Mouse (Mus musculus): Measurements from ENCODE around the gene Slc12a1. TPM values are rescaled to one million over a fixed set of nuclear protein-coding genes. Genes with fewer than 3 reads are reported as not detected.
"Not testable (repeated sequence)": the region's sequence is repeated elsewhere in the genome, so short reads cannot be mapped to it uniquely, and the experiment has no call there.

Slc12a1 gene
- total RNA-seq (2014; fragmentation: Nextera tagmentation) (not detected in 2 replicates), total RNA-seq (2017) (not detected in 2 replicates)

DNA sequence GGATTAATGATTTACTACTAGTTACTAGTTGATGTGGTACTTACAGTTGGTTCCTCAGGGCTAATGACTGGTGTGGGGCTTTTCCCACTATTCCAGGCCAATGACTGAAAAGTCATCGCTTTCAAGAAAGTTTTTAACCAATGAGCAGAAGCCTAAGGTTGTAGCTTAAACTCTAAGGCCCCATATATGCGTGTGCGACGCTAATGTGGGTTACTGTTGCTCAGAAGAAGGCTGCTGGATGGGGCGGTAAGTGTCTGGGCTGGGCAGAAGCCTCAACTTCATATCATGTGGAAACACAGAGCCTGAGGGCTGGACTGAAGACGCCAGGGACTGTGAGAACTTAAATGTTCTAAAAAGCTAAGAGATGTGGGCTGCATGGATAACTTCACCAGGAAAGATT is at the start of gene Slc12a1:
Gene Slc12a1, plus strand, starts transcription at position 118 of the 400 bp plus-strand sequence.
- no peak for ATAC-seq (replicated peaks; ENCODE audit: poor library complexity, severe bottlenecking)

DNA sequence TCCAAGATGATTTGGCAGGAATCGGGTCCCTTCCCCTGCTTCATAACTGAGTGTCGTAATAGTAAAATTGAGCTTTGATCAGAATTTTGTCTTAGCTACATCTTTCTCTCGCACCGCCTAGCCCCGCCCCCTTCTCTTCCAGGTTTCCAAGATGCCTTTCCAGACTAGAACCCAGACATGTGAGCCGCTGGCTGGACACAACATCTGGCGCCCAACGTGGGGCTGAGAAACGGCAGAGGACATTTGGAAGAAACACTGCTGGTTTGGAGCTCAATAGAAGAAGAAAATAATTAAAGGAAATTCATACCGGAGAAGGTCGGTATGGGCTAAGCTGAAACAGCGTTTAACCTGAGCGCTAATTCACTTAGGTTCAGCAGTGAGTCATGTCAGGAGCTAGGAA is 47.8 kb upstream of the Slc12a1 start:
- not testable (repeated sequence) for ATAC-seq (replicated peaks; ENCODE audit: poor library complexity, severe bottlenecking)

DNA sequence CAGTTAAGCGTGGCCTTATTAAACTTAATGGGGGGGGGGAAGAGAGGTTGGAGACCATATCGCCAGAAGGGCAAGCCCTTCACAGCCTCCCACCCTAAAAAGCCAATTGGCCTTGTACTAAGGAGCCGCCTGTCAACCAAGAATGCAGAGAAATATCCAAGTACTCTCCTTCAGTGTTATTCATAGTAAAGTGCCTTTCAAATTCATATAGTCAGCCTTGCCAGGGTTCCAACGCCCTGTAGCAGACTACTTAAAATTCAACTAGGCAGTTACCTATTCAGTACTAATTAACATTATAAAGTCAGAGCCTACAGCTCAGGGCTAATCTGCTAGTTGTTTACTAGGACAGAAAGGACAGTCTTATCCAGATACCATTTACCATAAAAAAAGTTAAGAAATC is 45.8 kb upstream of the Slc12a1 start:
- ATAC-seq (replicated peaks; ENCODE audit: poor library complexity, severe bottlenecking): not testable (repeated sequence)

DNA sequence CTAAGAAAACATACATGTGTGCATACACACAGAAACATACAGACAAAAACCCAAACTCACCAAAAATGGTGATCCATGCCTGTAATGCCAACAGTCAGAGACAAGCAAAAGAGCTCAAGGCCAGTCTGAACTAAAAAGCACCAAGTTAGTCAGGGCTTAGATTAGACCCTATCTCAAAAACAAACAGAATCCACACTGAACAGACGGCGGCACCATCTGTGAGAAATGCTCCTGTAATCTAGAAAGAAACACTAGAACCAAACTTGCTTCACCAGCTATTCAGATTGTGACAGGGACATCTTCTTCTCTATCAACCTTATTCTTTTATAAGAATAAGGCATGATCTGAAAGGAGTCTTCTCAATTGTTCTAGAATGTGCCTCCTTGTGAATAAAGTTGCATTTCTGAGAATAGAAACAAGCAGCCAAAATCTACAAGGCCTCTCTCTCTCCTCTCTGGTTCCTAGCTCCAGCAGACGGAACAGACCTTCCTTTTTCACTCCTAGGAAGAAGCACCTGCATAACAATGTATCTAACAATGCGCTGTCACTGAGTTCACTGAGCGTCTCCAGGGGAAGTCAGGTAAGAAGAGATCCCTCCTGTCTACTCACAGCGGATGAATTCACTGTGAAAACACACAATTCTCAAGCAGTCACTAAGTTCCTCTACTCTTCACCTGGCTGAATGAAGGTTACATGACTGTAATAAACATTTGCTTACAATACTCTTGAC is 32.8 kb upstream of the Slc12a1 start:
- no peak for ATAC-seq (replicated peaks; ENCODE audit: poor library complexity, severe bottlenecking)

GRCm38 (mm10) chr2:125122288-125122623 is 30.0 kb upstream of the Slc12a1 start:
- ATAC-seq (replicated peaks; ENCODE audit: poor library complexity, severe bottlenecking): peak; percentile 64

GRCm38 (mm10) chr2:125122624-125123476 is 29.5 kb upstream of the Slc12a1 start:
- ATAC-seq (replicated peaks; ENCODE audit: poor library complexity, severe bottlenecking): peak; percentile 34

DNA sequence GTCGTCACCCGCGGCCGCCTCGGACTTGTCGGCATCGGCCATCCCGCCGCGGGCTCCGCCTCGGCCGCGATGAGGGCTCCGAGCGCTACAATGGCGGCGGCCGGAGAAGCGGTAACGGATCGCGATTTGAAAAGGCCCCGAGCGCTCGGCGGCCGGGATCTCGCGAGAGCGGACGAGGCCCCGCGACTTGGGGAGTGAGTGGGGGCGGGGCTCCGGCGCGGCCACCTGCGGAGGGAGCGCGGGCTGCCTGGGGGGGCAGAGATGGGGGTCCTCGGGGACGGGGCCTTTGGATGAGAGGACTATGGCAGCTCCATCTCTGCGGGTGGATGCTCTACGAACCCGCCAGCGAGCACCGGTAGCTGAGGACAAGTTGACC is 28.8 kb upstream of the Slc12a1 start, which contains the start of gene Myef2:
Gene Myef2, minus strand, starts transcription at position 185 of the 376 bp plus-strand sequence.
- ATAC-seq (replicated peaks; ENCODE audit: poor library complexity, severe bottlenecking): peak; percentile 91

GRCm38 (mm10) chr2:125125824-125126223 is 26.5 kb upstream of the Slc12a1 start:
- ATAC-seq (replicated peaks; ENCODE audit: poor library complexity, severe bottlenecking): no peak

- ATAC-seq (replicated peaks; ENCODE audit: poor library complexity, severe bottlenecking): no peak
Observed at GRCm38 (mm10) chr2:125126792-125127191, 25.5 kb upstream of the Slc12a1 start.

DNA sequence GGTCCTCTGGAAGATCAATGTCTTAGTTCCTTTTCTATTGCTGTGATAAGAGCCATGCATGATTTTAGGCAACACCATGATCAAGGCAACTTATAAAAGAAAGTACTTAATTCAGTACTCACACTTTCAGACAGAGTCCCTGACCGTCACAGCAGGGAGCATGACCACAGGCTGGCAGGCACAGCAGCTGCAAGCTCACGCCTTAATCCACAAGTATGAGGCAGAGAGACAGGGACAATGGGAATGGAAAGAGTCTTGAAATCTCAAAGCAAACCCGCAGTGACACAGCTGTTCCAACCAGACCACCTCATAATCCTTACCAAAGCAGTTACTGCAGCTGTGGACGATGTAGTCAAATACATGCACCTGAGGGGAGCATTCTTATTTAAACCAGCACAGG is 18.2 kb upstream of the Slc12a1 start:
- no peak for ATAC-seq (replicated peaks; ENCODE audit: poor library complexity, severe bottlenecking)

DNA sequence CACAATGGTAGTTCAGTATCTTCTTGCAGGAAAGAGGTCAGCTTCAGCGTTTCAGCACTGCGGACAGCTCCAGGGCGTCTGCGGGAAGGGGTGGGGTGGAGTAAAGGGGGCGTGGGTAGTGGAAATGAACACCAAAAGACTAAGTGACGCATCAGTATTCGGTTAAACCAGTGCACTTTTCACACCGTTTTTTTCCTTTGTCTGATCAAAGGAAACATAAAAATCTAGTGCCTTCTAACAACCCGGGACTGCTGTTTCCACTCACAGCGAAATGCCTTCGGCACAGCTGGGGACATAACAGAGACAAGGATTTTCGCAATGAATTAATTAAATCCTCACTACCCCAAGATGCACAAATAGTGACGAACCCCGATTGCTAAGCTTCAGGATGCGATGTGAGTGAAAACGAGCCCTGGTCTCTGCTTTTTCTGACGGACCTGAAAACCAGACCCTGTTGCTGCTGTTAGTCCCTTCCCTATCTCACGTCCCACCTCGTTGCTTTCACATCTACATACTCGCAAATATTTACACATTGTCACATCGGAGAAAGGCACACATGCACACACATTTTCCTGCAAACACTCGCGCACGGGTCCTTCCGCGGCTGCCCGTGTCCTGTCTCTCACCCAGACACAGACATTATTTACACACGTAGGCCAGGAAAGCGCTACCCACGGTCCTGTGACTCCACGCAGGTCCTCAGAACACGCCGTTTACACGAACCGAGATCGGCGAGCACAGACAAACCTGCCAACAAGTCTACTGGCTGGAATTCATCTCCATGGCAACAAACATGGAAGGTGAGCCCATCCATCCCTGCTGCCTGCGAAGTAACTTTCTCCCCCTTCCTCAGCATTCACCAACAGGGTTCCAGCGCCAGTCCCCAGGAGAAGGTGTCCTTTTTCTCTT is 16.1 kb upstream of the Slc12a1 start, which contains the start of gene Ctxn2:
Gene Ctxn2, plus strand, starts transcription at position 790 of the 909 bp plus-strand sequence.
- ATAC-seq (replicated peaks; ENCODE audit: poor library complexity, severe bottlenecking): peak; percentile 99

DNA sequence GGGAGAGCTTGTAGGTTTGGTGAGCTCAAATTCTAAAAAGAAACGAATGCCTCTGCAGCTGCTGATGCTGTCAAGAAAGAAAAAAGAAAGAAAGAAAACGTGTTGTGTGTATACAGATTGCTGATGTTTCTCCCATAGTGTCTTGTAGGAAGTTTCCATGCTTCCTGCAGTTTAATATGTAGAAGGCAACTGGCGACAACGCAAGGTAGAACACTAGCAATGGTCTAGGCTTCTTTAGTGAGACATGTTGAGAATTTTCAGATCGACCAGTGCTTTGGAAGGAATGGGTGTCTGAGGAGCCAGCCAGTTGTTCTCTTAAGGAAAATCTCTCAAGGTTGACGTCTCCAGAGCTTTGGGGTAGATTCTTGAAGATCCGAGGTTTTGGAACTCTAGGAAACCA is 15.5 kb upstream of the Slc12a1 start:
- no peak for ATAC-seq (replicated peaks; ENCODE audit: poor library complexity, severe bottlenecking)

- ATAC-seq (replicated peaks; ENCODE audit: poor library complexity, severe bottlenecking): no peak
Observed at GRCm38 (mm10) chr2:125142336-125142735, 10.0 kb upstream of the Slc12a1 start.

- ATAC-seq (replicated peaks; ENCODE audit: poor library complexity, severe bottlenecking): no peak
Observed at GRCm38 (mm10) chr2:125154294-125154693, 2.0 kb downstream of the Slc12a1 start.

GRCm38 (mm10) chr2:125155504-125155903 is 3.2 kb downstream of the Slc12a1 start:
- ATAC-seq (replicated peaks; ENCODE audit: poor library complexity, severe bottlenecking): no peak

GRCm38 (mm10) chr2:125162012-125162470 is 9.7 kb downstream of the Slc12a1 start:
- no peak for ATAC-seq (replicated peaks; ENCODE audit: poor library complexity, severe bottlenecking)

- no peak for ATAC-seq (replicated peaks; ENCODE audit: poor library complexity, severe bottlenecking)
Observed at GRCm38 (mm10) chr2:125178225-125178798, 26.0 kb downstream of the Slc12a1 start.

GRCm38 (mm10) chr2:125187904-125188303 is 35.6 kb downstream of the Slc12a1 start:
- ATAC-seq (replicated peaks; ENCODE audit: poor library complexity, severe bottlenecking): no peak

DNA sequence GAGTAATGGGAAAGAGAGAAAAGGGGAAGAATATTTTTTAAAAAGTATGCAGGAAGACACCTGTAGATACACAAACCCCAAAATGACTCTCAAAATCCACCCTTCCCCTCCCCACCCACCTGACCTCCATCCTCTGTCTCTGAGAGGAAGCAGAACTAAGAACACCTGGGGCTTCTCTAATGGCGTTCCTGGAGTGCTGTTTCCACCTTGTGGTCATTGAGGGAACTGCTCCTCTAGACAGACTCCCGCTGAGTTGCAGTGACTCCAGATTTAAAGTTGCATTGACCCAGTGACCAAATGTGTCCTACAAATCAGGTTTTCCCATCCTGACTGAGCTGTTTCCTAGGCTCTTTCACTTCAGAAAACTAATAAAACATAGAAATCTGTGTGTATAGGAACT is 36.9 kb downstream of the Slc12a1 start:
- peak; percentile 79 for ATAC-seq (replicated peaks; ENCODE audit: poor library complexity, severe bottlenecking)

GRCm38 (mm10) chr2:125192905-125193304 is 40.6 kb downstream of the Slc12a1 start:
- no peak for ATAC-seq (replicated peaks; ENCODE audit: poor library complexity, severe bottlenecking)

All from granulocyte monocyte progenitor cell, adult 5-6 weeks (primary cell).